Mouse (Mus musculus): ENCODE measurements around the gene Gdf11. TPM values are rescaled to one million over a fixed set of nuclear protein-coding genes. Genes with fewer than 3 reads are reported as not detected.

The Gdf11 gene
- 17.2 and 21.7 TPM in 2 replicates for polyA plus RNA-seq (2012; rRNA removed)

DNA sequence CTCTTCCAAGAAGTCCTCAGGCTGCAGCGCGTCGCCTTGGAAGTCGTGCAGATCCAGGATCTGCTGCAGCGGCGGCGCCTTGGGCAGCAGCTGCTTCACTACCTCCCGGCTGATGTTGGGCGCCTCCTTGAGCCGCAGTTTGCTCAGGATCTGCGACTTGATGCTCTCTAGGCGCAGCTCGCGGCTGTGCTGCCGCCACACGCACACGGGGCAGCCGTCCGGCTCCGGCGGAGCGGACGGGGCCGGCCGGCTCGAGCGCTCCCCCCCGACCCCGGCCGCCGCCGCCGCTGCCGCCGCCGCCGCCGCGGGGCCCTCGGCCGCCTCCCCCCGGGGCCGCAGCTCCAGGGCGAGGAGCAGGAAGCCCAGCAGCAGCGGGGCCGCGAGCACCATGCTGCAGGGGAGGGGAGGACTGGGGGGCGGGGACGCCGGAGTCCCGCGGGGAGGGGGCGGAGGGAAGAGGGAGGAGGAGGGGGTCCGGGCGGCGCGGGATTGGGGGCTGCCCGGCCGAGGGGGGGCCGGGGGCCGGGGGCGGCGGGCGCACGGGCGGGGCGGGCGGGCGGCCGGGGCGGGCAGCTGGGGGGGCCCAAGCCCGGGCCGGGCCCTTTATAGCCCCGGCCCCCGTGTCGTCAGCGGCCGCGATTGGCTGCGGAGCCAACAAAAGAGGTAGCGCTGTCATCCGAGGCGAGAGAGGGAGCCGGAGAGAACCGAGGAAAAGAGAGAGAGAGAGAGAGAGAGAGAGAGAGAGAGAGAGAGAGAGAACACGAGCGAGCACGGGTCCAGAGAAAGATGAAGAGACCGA, at the start of gene Gdf11:
Gene Gdf11, minus strand, starts transcription at position 423 of the 799 bp plus-strand sequence.

DNA sequence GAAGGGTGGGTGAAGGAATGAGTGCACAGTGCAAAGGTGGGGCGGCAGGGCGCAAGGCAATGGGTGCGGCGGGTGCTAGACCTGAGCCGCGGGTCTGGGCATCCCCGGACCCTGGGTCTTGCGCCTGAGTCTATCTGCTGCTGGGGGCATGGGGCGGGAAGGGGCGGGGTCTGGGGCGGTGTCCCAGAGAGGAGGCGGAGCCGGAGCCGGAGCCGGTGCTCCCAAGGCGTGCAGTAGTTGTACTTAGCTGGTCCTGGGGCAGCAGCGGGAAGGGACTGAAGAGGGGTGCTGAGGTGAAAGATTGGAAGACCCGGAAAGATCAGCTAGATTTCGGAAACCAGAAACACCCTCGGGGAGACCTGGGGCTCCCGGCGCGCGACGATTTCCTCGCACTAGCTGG, 42.1 kb upstream of the Gdf11 start, which contains the start of gene Itga7:
Gene Itga7, plus strand, starts transcription at position 245 of the 400 bp plus-strand sequence.

DNA sequence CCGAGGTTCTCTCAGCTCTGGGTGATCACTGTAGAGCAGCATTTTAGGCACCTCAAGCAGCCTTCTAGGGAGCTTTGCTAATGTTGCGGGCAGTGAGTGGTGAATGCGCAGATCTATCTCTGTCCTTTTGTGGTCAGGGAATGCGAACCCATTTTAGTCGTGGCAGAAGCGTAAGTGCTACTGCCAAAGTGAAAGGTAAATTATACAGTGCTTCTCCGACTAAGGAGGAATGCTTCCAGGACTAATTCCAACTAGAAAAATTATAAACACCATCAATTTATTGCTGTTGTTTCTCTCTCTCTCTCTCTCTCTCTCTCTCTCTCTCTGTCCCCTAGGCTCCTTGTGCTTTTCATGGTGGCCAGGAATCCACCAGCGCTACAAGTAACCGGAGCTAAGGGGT, 32.4 kb upstream of the Gdf11 start, which contains the start of gene Bloc1s1:
Gene Bloc1s1, minus strand, starts transcription at position 101 of the 400 bp plus-strand sequence.

DNA sequence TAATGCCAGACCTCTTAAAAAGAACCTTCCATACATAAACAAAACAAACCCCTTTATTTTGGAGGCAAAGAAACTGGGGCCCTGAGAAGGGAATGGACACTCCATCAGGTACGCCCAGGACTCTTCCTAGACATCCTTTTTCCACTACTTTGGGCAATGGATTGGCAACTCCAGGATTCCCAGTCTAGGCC, 31.2 kb upstream of the Gdf11 start, which contains the start of gene Rdh5:
Gene Rdh5, minus strand, starts transcription at position 67 of the 191 bp plus-strand sequence.

DNA sequence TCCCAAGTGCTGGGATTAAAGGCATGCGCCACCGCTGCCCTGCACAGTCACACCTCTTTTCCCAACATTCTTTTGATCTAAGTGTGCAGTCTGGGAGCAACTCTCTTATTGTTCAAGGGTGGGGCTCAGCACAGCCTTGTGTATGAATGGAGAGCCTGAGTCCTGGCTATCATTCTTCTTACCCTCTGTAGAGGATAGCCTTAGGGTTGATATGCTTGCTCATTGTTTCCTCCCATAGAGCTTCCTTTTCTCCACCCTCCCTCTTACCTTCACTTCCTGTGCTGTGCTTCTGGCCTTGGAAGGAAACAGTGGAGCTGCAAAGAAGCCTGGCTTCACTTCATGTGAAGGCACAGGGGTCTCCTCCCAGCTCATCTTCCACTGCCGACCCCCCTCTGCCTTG, 9.2 kb upstream of the Gdf11 start, which contains the start of gene Cd63:
Gene Cd63, plus strand, starts transcription at position 292 of the 400 bp plus-strand sequence.

Other genes with a start within 250 kb of the Gdf11 start
- gene Ikzf4, start 245.7 kb downstream of the Gdf11 start, polyA plus RNA-seq (2012; rRNA removed) = 6.5 and 8.1 TPM in 2 replicates
- gene Suox, start 217.6 kb downstream of the Gdf11 start, polyA plus RNA-seq (2012; rRNA removed) = 10.3 and 11.9 TPM in 2 replicates
- 46.7 and 74.5 TPM in 2 replicates for gene Rab5b, start 195.5 kb downstream of the Gdf11 start, polyA plus RNA-seq (2012; rRNA removed)
- 2.6 TPM in 2 replicates for gene Pmel, start 187.5 kb downstream of the Gdf11 start, polyA plus RNA-seq (2012; rRNA removed)
- 66.7 and 98.8 TPM in 2 replicates for gene Cdk2, start 186.7 kb downstream of the Gdf11 start, polyA plus RNA-seq (2012; rRNA removed)
- 6.9 and 8.4 TPM in 2 replicates for gene Dgka, start 146.9 kb downstream of the Gdf11 start, polyA plus RNA-seq (2012; rRNA removed)
- gene Pym1, start 143.8 kb downstream of the Gdf11 start, polyA plus RNA-seq (2012; rRNA removed) = 67.9 and 89.4 TPM in 2 replicates
- 0.63 and 0.98 TPM in 2 replicates for gene Mmp19, start 100.8 kb downstream of the Gdf11 start, polyA plus RNA-seq (2012; rRNA removed)
- 31.5 and 33.5 TPM in 2 replicates for gene Dnajc14, start 87.7 kb downstream of the Gdf11 start, polyA plus RNA-seq (2012; rRNA removed)
- gene Tmem198b, start 87.3 kb downstream of the Gdf11 start, polyA plus RNA-seq (2012; rRNA removed) = 20.1 and 26.3 TPM in 2 replicates
- 179 and 285 TPM in 2 replicates for gene Sarnp, start 74.4 kb downstream of the Gdf11 start, polyA plus RNA-seq (2012; rRNA removed)
- gene Ormdl2, start 70.1 kb downstream of the Gdf11 start, polyA plus RNA-seq (2012; rRNA removed) = 28.3 and 45.2 TPM in 2 replicates
- 82.1 and 143 TPM in 2 replicates for gene Cd63, start 9.3 kb upstream of the Gdf11 start, polyA plus RNA-seq (2012; rRNA removed)
- gene Rdh5, start 31.2 kb upstream of the Gdf11 start, polyA plus RNA-seq (2012; rRNA removed) = 14.8 and 16.9 TPM in 2 replicates
- 223 and 301 TPM in 2 replicates for gene Bloc1s1, start 32.3 kb upstream of the Gdf11 start, polyA plus RNA-seq (2012; rRNA removed)
- 3.0 and 4.4 TPM in 2 replicates for gene Itga7, start 42.1 kb upstream of the Gdf11 start, polyA plus RNA-seq (2012; rRNA removed)
- gene Mettl7b, start 69.3 kb upstream of the Gdf11 start, polyA plus RNA-seq (2012; rRNA removed) = 0.04 TPM in 1 of 2 replicates, not detected in the other
- not detected in 2 replicates for gene Olfr9, start 97.7 kb upstream of the Gdf11 start, polyA plus RNA-seq (2012; rRNA removed)
- gene Olfr763, start 119.1 kb upstream of the Gdf11 start, polyA plus RNA-seq (2012; rRNA removed) = not detected in 2 replicates
- not detected in 2 replicates for gene Olfr764-ps1, start 148.2 kb upstream of the Gdf11 start, polyA plus RNA-seq (2012; rRNA removed)
- not detected in 2 replicates for gene Olfr765, start 158.3 kb upstream of the Gdf11 start, polyA plus RNA-seq (2012; rRNA removed)
- not detected in 2 replicates for gene Olfr766-ps1, start 177.3 kb upstream of the Gdf11 start, polyA plus RNA-seq (2012; rRNA removed)
- not detected in 2 replicates for gene Olfr767, start 191.2 kb upstream of the Gdf11 start, polyA plus RNA-seq (2012; rRNA removed)
- gene Olfr768, start 207.7 kb upstream of the Gdf11 start, polyA plus RNA-seq (2012; rRNA removed) = not detected in 2 replicates
- not detected in 2 replicates for gene Olfr769, start 226.1 kb upstream of the Gdf11 start, polyA plus RNA-seq (2012; rRNA removed)
- not detected in 2 replicates for gene Olfr770, start 247.3 kb upstream of the Gdf11 start, polyA plus RNA-seq (2012; rRNA removed)

Measured in central nervous system, embryonic 11.5 days (tissue).